Mouse (Mus musculus) limb, embryonic 11.5 days (tissue): Measurements from ENCODE around the gene Rpl36al. TPM values are rescaled to one million over a fixed set of nuclear protein-coding genes. Genes with fewer than 3 reads are reported as not detected.

ENCODE experiments used
- microRNA-seq: library from miRNA; unstranded; fragments of <30 nt; microRNA quantifications from one replicate; pipeline ENCODE4, GENCODE M21; 2016
- polyA plus RNA-seq: library from polyadenylated mRNA; unstranded; fragments of >200 nt; fragmentation: Nextera tagmentation; extraction: Ambion mirVana; gene quantifications from 2 replicates; pipeline ENCODE4 v1.2.1, GENCODE M21; 2014

The Rpl36al gene
- polyA plus RNA-seq, 1 experiment from 2014 or later = 561 TPM

Small RNA genes within 50 kb of the gene (microRNA-seq; reads per million reads assigned to microRNA genes)
- gene Gm47287 (not detected), gene Gm47295 (not detected)

Other genes starting within 250 kb of the Rpl36al start
- 1,587 and 1,677 TPM in 2 replicates for gene Rps29, start 24.9 kb downstream of the Rpl36al start, polyA plus RNA-seq
- gene Lrr1, start 15.3 kb downstream of the Rpl36al start, polyA plus RNA-seq = 30.1 and 30.9 TPM in 2 replicates
- 32.3 and 33.6 TPM in 2 replicates for gene Mgat2, start 74 bp upstream of the Rpl36al start, polyA plus RNA-seq
- gene Gm49383, start 13.0 kb upstream of the Rpl36al start, polyA plus RNA-seq = 41.6 and 45.6 TPM in 2 replicates
- gene Dnaaf2, start 14.3 kb upstream of the Rpl36al start, polyA plus RNA-seq = 15.0 and 16.2 TPM in 2 replicates
- gene Gm49384, start 20.2 kb upstream of the Rpl36al start, polyA plus RNA-seq = 41.3 and 43.5 TPM in 2 replicates
- gene Pole2, start 44.1 kb upstream of the Rpl36al start, polyA plus RNA-seq = 32.7 and 38.4 TPM in 2 replicates
- gene Klhdc1, start 57.1 kb upstream of the Rpl36al start, polyA plus RNA-seq = 1.7 and 4.7 TPM in 2 replicates
- 200 and 207 TPM in 2 replicates for gene Klhdc2, start 112.6 kb upstream of the Rpl36al start, polyA plus RNA-seq
- 87.8 and 91.8 TPM in 2 replicates for gene Nemf, start 173.1 kb upstream of the Rpl36al start, polyA plus RNA-seq
- 51.6 and 54.5 TPM in 2 replicates for gene Arf6, start 188.1 kb upstream of the Rpl36al start, polyA plus RNA-seq
- gene Gm9887, start 188.4 kb upstream of the Rpl36al start, polyA plus RNA-seq = 1.0 and 1.4 TPM in 2 replicates